Mouse (Mus musculus) naive thymus-derived CD4-positive, alpha-beta T cell, adult 2 months (primary cell): ENCODE results near the gene Pla2g15.
"Not testable (repeated sequence)": the region's sequence is repeated elsewhere in the genome, so short reads cannot be mapped to it uniquely, and the experiment has no call there.

ENCODE experiments used
- DNase-seq: peaks from one replicate; pipeline ENCODE4 v3.0.0-alpha.2; 2011; ENCODE audit warnings: low read depth

The Pla2g15 gene

GRCm38 (mm10) chr8:106169017-106169933 lies 19.1 kb downstream of the Pla2g15 start:
- no peak for DNase-seq

GRCm38 (mm10) chr8:106169934-106170480 lies 19.8 kb downstream of the Pla2g15 start:
- DNase-seq = peak; percentile 38

GRCm38 (mm10) chr8:106173566-106173965 lies 23.4 kb downstream of the Pla2g15 start:
- DNase-seq = no peak

DNA sequence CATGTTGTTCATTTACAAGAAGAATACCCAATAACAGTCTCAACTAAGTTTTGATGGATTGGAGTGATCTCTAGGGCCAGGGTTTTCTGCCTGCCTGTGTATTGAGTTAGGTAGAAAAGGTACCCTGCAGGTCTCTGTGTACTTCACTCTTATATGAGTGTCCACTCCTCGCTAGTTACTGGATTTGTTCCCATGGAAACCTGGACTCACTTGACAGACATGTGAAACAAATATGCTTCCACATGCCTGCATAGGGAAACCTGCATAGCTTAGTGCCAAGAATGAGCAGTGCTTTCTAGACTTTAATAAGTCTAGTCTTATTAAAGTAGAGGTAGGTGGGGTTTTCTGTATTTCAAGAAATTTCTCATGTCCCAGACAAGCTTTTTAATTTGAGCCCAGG lies 26.7 kb downstream of the Pla2g15 start:
- no peak for DNase-seq

DNA sequence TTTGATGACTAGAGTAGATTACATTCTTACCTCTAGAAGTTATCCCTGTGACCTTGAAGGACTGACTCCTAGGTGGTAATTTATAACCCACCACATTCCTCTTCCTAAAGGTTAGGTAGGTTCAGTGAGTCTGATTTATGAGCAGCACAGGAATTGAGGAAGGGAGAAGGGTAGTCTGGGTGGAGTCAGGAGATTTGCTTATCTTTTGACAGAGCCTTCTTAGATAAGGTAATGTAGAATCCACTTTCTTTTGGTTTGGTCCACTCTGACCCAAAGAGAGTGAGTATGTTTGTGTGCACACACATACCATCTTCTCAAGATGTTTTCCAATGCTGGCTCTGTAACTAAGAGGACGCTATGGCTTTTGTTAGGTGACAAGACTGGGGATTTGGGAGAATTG lies 27.4 kb downstream of the Pla2g15 start:
- no peak for DNase-seq

GRCm38 (mm10) chr8:106178428-106178827 lies 28.2 kb downstream of the Pla2g15 start:
- DNase-seq = no peak

DNA sequence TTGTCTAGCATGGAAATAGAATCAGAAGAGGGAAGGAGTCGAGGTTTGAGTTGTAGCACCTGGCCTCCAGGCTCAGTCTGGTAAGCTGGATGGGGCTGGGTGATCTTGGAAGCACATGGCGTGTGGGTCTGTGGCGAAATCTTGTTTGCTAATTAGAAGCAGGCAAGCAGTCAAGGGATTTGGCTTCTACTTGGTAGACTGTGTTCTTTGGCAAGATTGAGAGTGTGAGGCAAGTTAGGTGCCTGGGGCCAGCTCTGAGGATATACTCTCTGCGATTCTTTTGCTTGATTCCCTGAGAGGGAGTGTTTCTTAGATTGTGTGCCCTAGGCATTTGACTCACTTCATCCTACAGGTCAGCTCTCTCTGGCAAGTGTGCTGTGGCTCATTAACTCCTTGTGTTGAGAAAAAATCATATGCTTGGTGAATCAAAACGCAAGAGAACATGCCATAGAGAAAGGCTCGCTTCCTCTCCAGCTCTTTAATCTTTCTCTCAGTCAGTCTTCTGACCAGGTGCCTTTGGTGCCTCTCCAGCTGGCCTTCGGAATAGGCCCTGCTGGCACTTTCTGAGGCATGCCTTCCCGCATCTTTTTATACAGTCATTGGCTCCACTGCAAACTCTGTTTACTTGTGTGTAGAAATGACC lies 35.5 kb downstream of the Pla2g15 start:
- DNase-seq = no peak

DNA sequence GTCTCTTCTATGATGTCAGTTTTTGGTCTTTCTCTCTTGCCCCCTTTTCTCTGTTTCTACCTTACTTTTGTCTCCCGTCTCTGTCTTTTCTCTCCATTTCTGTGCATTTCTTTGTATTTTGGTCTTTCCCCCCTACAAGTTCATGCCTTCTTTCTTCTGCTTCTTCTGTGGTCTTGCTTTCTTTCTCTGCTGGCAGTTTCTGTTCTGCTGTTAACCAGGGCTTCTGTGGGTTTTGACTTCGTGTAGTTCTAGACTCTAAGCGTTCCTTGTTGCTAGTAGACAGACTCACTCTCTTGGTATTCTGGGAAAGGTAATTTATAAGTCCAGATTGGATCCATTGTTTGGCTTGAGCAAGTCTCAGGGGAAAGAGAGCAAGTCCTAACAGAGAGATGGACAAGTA lies 36.2 kb downstream of the Pla2g15 start:
- no peak for DNase-seq

- DNase-seq = no peak
Measured at GRCm38 (mm10) chr8:106189162-106189561, 39.0 kb downstream of the Pla2g15 start.

DNA sequence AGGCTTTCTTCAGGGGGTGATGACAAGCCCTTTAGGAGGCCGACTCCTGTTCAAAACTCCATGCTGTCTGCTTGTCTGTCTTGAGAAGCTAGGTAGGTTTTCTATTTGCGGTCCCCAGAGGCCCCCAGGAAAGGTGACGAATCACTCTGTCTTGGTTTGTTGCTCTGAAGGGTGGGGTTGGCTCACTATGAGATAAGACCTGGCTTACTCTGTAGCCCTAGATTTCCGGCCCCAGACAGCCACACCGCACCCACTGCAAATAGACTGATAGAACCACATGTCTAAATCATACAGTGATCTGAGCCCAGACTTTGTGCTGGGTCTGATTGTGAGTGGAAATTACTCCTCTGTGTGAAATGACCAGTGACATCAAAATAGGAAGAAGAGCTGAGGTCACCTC lies 41.4 kb downstream of the Pla2g15 start:
- no peak for DNase-seq

GRCm38 (mm10) chr8:106193162-106193561 lies 43.0 kb downstream of the Pla2g15 start:
- DNase-seq = no peak

DNA sequence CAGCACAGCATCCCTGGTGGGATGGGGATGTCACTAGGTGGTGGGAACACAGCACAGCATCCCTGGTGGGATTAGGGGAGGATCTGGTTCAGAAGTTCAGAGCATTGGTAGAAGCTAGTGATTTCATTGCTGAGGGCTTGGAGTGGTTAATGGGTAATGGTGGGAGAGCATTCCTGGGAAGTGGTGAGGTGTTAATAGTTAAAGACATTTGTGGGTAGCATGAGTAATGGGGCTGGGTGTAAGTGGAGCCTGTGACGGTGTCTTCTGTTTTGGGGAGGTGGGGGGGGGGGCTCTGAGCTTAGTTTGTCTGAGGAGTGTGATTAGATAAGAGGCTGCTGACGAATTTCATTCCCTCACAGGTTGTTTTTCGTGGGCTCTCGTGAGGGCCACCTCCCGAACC lies 43.9 kb downstream of the Pla2g15 start:
- DNase-seq = no peak

GRCm38 (mm10) chr8:106198741-106199140 lies 48.5 kb downstream of the Pla2g15 start:
- peak; percentile 63 for DNase-seq

DNA sequence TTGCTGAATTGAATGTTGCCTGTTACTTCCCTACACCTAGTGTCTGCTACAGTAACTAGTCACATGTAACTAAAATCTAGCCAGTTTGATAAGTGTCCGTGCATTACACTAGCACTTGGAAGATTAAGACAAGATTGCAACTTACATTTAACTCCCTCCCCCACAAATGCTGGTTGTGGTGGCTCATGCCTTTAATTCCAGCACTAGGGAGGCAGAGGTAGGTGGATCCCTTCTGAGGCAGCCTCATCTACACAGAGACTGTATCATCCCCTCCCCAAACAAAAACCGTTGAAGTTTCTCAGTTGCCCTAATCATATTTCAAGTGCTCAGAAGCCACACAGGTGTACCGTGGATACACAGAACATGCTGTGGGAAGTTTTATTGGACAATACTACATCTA lies 49.4 kb downstream of the Pla2g15 start:
- DNase-seq = not testable (repeated sequence)

- DNase-seq = peak; percentile 54
Measured at GRCm38 (mm10) chr8:106210035-106210731, 60.0 kb downstream of the Pla2g15 start.

DNA sequence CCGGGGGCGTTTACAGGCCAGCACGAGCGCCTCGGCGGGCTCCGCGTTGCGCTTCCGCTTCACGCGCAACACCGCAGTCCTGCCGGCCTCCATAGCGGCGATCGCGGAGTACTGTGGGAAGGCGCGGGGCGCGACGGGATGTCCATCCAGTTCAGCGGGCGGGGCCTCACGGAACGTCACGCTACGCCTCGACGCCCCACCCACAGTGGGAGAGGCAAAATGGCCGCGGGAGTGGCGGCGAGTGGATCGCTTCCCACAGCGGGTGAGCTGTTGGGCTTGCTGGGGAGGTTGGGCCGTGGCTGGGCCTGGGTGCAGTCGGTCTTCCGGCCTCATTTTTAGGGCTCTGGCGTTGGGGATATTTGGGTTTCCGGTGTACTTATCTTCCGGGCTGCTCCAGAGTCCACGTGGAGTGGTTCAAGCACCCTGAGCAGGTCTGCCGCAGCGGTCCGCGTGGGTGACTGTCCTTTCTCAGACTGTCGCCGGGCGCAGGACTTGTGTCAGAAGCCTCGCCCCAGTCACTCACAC lies 60.7 kb downstream of the Pla2g15 start, which contains the start of the genes Slc7a6os and Prmt7:
Gene Slc7a6os (minus strand): TSS at position 115 of the 525 bp plus-strand sequence.
Gene Prmt7 (plus strand): TSS at position 116 of the 525 bp plus-strand sequence.
- DNase-seq = peak; percentile 93

DNA sequence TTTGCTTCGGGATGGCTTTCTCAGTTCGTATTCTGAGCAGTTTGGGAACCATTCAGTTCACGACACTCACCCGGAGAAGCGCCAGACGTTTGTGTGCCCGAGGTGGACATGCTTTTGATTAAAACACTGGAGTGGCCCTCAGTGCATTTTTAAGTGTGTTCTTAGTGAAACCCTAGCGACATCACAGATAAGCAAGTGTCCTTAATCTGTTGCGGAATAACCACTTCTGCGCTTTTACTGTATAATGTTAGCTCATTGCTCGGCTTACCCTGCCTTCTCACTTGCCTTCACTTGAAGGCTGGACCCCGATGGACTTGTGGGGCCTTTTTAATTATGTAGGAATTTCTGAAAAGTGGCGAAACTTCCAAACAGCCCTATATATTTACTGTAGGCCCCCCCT lies 61.2 kb downstream of the Pla2g15 start:
- DNase-seq = no peak

GRCm38 (mm10) chr8:106213959-106214358 lies 63.8 kb downstream of the Pla2g15 start:
- DNase-seq = no peak
